Mouse (Mus musculus) heart, embryonic 15.5 days (tissue): ENCODE measurements around the gene Vmn1r64. TPM values are rescaled to one million over a fixed set of nuclear protein-coding genes. Genes with fewer than 3 reads are reported as not detected.
"Not testable (repeated sequence)": the region's sequence is repeated elsewhere in the genome, so short reads cannot be mapped to it uniquely, and the experiment has no call there.

Source experiments
- ATAC-seq: fragments of 200-750 bp; cut with Nextera tagmentation; replicated peaks from 2 replicates; pipeline ENCODE4 v1.8.0; 2017; ENCODE audit warnings: low read depth, moderate TSS enrichment; ENCODE audit not compliant: insufficient number of reproducible peaks, insufficient read depth, low FRiP score
- H3K27ac ChIP-seq: fragments of 300-500 bp; sonication (generic); 2 replicates; pipeline ENCODE4 v1.5.1; 2015; ENCODE audit warnings: mild to moderate bottlenecking, inconsistent platforms
- H3K27me3 ChIP-seq: fragments of 300-500 bp; sonication (generic); 2 replicates; pipeline ENCODE4 v1.6.1; 2015; ENCODE audit warnings: inconsistent platforms
- H3K36me3 ChIP-seq: fragments of 300-500 bp; sonication (generic); 2 replicates; pipeline ENCODE4 v1.6.1; 2015; ENCODE audit warnings: mild to moderate bottlenecking, inconsistent platforms
- H3K4me1 ChIP-seq: fragments of 300-500 bp; sonication (generic); replicated peaks from 2 replicates; pipeline ENCODE4 v1.6.1; 2015; ENCODE audit warnings: inconsistent platforms
- H3K4me2 ChIP-seq: fragments of 300-500 bp; sonication (generic); 2 replicates; pipeline ENCODE4 v1.6.1; 2015; ENCODE audit warnings: inconsistent platforms, mild to moderate bottlenecking, moderate library complexity
- H3K4me3 ChIP-seq: fragments of 300-500 bp; sonication (generic); 2 replicates; pipeline ENCODE4 v1.5.1; 2015; ENCODE audit warnings: mild to moderate bottlenecking, inconsistent platforms
- H3K9ac ChIP-seq: fragments of 300-500 bp; sonication (generic); 2 replicates; pipeline ENCODE4 v1.6.1; 2015; ENCODE audit warnings: mild to moderate bottlenecking, inconsistent platforms
- H3K9me3 ChIP-seq: fragments of 300-500 bp; sonication (generic); replicated peaks from 2 replicates; pipeline ENCODE4 v1.6.1; 2016; ENCODE audit warnings: inconsistent platforms
- WGBS: fragments of 180-500 bp; shearing (Covaris S2); methylation state at CpG from one replicate; pipeline ENCODE4 v1.1.7; 2015; ENCODE audit warnings: mixed read lengths; 5-methylcytosine and 5-hydroxymethylcytosine counted together
- polyA plus RNA-seq: library from polyadenylated mRNA; unstranded; fragments of >200 nt; fragmentation: Nextera tagmentation; extraction: Ambion mirVana; gene quantifications from 2 replicates; pipeline ENCODE4 v1.2.1, GENCODE M21; 2015

Gene Vmn1r64
- not detected in 2 replicates for polyA plus RNA-seq

DNA sequence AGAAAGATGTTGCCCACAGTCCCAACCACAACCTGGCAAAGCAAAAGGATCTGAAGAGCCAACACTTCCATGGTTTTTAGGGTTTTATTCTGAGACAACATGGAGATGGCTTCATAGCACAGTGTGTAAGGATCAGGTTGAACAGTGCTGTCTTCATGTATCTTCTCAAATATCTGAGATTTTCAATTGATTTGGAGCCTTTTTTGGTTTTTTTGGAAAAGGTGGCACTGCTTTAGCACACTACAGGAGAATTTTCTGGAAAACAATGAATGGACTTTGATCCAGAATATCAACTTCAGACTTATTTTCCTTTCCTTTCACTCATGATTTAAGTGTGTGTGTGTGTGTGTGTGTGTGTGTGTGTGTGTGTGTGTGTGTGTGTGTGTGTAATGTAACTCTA, at the start of gene Vmn1r64:
Vmn1r64 (minus strand) TSS at position 101 of the 400 bp plus-strand sequence.
- H3K4me2 ChIP-seq = no peak within 1 kb of the TSS
- H3K27me3 ChIP-seq = no peaks in the 10 kb centered on the region
- H3K9ac ChIP-seq = no peak within 1 kb of the TSS
- ATAC-seq = no peak
- H3K36me3 ChIP-seq = no peaks in the 10 kb centered on the region
- H3K4me3 ChIP-seq = no peak within 1 kb of the TSS
- 0 out of 2 replicates have a peak, but pooled peaks cover 6% of the 10 kb centered on the region for H3K9me3 ChIP-seq
- no peaks in the 10 kb centered on the region for H3K4me1 ChIP-seq
- H3K27ac ChIP-seq = no peak within 1 kb of the TSS

DNA sequence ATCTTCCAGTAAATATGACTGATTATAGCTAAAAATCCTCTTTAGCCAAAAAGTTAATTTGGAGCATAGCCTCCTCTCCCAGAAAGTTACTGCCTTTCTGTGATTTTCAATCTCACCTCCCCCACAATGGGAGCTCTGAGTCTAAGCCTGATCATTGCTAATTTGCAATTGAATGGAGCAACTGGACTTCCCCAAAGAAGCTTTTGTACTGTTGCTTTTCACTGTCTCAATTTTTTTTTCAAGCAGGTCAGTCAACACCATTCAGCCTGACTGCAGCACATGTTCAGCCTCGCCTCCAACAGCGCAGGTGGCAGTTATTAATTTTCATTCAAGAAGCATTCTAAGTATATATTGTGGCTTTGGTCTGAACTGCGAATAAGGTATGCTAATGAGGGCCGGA, 14.9 kb upstream of the Vmn1r64 start:
- no peaks in the 10 kb centered on the region for H3K27me3 ChIP-seq
- 76% methylated on average over 4 of the region's 4 CpGs for WGBS
- H3K36me3 ChIP-seq = no peaks in the 10 kb centered on the region
- no peak overlapping the region for H3K4me2 ChIP-seq
- no peak overlapping the region for H3K4me3 ChIP-seq
- H3K9me3 ChIP-seq = peaks cover 21% of the 10 kb centered on the region; the same call in 1 of the 2 replicates
- H3K27ac ChIP-seq = no peak overlapping the region
- no peak for ATAC-seq
- no peak overlapping the region for H3K9ac ChIP-seq
- H3K4me1 ChIP-seq = no peaks in the 10 kb centered on the region

DNA sequence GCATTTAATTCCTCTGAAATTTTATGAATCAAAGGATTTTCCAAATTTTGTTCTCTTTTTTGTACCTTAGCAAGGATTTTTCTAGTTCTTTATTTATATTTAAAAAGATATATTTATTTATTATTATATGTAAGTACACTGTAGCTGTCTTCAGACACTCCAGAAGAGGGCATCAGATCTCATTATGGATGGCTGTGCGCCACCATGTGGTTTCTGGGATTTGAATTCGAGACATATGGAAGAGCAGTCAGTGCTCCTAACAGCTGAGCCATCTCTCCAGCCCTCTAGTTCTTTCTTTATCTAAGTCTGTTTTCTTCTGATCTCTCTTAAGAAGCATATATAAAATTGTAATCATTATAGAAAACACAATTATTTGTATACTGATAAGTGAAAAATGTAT, 12.9 kb upstream of the Vmn1r64 start:
- WGBS = 63% methylated on average over 2 of the region's 2 CpGs
- peaks cover 27% of the 10 kb centered on the region; the same call in 1 of the 2 replicates for H3K9me3 ChIP-seq
- ATAC-seq = not testable (repeated sequence)

More for the DNA sequence above, 12.9 kb upstream of the Vmn1r64 start:
- H3K4me1 ChIP-seq, H3K9ac ChIP-seq, H3K27me3 ChIP-seq, H3K27ac ChIP-seq, H3K36me3 ChIP-seq, H3K4me3 ChIP-seq, H3K4me2 ChIP-seq: not testable (repeated sequence)

Other genes starting within 250 kb of the Vmn1r64 start
- not detected in 2 replicates for gene Vmn1r62, start 210.9 kb downstream of the Vmn1r64 start, polyA plus RNA-seq
- gene Vmn1r63, start 79.1 kb downstream of the Vmn1r64 start, polyA plus RNA-seq = not detected in 2 replicates
- gene Vmn1r65, start 126.5 kb upstream of the Vmn1r64 start, polyA plus RNA-seq = not detected in 2 replicates
- not detected in 2 replicates for gene Nlrp4c, start 160.6 kb upstream of the Vmn1r64 start, polyA plus RNA-seq